Mouse (Mus musculus) layer of hippocampus, adult 2 months (tissue): ENCODE measurements around the gene Hoxd1. TPM values are rescaled to one million over a fixed set of nuclear protein-coding genes. Genes with fewer than 3 reads are reported as not detected.

Experiments used
- DNase-seq, 2 experiments: peaks; one replicate each; pipeline ENCODE4 v3.0.0; 2022; ENCODE audit warnings: low spot score in 2 of 2
- H3K27ac ChIP-seq: fragments of 200-600 bp; 2 replicates; pipeline ENCODE4 v1.8.1; 2022
- H3K4me3 ChIP-seq: fragments of 200-600 bp; 2 replicates; pipeline ENCODE4 v1.8.1; 2022; ENCODE audit warnings: mild to moderate bottlenecking
- CTCF ChIP-seq: fragments of 200-600 bp; conservative IDR thresholded peaks from 2 replicates; pipeline ENCODE4 v1.8.1; 2022; ENCODE audit warnings: antibody characterized with exemption, mild to moderate bottlenecking, moderate library complexity
- total RNA-seq, 2 experiments: library from RNA; stranded (reverse); gene quantifications; 2 replicates each; pipeline ENCODE4 v1.2.3; 2021

Gene Hoxd1
- total RNA-seq, 2 experiments from 2014 or later: 0.26 TPM; not detected in 1

DNA sequence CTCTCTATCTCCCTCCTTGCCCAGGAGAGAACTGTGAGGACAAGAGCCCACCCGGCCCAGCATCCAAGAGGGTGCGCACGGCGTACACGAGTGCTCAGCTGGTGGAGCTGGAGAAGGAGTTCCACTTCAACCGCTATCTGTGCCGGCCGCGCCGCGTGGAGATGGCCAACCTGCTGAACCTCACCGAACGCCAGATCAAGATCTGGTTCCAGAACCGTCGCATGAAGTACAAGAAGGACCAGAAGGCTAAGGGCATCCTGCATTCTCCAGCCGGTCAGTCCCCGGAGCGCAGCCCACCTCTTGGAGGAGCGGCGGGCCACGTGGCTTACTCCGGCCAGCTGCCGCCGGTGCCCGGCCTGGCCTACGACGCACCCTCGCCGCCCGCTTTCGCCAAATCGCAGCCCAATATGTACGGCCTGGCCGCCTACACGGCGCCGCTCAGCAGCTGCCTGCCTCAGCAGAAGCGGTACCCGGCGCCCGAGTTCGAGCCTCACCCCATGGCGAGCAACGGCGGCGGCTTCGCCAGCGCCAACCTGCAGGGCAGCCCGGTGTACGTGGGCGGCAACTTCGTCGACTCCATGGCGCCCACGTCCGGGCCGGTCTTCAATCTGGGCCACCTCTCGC, 16.4 kb upstream of the Hoxd1 start:
- TF ChIP-seq CTCF: no peak
- Histone ChIP-seq H3K4me3 (no peak overlapping the region), H3K27ac (no peak overlapping the region)
- DNase-seq: no peak

DNA sequence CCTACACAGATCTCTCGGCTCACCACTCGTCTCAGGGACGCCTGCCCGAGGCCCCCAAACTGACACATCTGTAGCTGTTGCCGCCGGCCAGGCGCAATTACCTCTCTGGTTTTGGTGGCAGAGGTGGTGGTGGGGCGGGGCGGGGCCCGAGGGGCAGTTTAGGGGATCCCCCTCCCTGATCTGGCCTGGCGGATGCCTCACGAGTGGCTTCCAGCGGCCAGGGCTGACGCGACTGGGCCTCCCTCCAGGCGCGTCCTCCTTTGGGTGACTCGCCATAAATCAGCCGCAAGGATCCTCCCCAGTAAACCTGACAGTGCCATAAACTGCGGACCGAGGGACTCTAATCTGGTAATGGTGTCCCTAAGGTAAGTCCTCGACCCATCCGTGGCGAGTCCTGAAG, 15.8 kb upstream of the Hoxd1 start:
- no peak overlapping the region for H3K4me3 ChIP-seq
- H3K27ac ChIP-seq: no peak overlapping the region
- TF ChIP-seq CTCF: no peak
- no peak for DNase-seq

DNA sequence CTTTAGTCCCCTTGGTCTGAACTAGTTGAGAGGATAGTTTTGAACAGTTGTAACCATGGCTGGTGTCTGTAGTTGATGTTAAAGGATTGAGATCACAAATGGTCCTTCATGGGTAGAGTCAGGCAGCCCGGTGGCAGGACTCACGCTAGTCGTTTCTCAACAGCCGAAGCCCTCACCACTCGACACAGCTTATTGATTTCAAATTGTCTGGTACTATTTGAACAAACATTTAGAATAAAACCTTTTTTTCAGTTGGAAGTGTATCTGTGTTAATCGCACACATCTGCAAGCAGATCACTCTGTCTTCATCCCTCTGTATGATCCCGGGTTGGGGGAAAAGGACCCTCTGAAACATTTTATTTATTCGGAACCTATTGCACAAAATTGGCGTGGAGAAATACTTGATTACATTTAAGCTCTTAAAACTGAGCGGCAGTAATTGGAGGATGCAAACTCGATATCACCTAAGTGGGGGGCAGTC, 15.1 kb upstream of the Hoxd1 start:
- Histone ChIP-seq H3K27ac (no peak overlapping the region), H3K4me3 (no peak overlapping the region)
- no peak for TF ChIP-seq CTCF
- no peak for DNase-seq

DNA sequence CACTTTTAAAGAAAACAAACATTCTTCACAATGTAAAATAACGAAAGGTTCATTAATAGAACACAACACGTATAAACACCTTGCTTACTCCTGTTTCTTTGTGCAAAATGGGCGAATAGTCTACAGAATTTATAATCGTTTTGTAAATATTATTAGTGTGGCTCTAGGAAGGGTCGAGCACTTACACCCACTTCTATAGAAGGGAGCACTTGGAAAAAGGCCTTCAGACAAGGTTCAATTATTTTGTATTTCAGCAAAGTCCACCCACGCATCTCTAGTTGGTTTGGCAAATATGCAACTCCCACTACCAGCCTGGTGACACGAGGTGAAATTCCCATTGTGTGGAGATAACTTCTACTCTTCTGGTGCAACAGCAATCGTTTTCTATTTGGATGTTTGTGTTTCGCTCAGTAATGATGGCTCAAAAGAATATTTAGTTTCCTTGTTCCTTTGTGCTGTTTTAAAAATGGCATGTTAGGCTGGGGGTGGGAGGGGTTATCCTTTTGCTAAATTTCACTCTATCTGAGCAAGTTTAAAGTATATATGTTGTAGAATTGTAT, 14.3 kb upstream of the Hoxd1 start:
- TF ChIP-seq CTCF: no peak
- H3K27ac ChIP-seq: no peak overlapping the region
- no peak overlapping the region for H3K4me3 ChIP-seq
- DNase-seq: no peak

DNA sequence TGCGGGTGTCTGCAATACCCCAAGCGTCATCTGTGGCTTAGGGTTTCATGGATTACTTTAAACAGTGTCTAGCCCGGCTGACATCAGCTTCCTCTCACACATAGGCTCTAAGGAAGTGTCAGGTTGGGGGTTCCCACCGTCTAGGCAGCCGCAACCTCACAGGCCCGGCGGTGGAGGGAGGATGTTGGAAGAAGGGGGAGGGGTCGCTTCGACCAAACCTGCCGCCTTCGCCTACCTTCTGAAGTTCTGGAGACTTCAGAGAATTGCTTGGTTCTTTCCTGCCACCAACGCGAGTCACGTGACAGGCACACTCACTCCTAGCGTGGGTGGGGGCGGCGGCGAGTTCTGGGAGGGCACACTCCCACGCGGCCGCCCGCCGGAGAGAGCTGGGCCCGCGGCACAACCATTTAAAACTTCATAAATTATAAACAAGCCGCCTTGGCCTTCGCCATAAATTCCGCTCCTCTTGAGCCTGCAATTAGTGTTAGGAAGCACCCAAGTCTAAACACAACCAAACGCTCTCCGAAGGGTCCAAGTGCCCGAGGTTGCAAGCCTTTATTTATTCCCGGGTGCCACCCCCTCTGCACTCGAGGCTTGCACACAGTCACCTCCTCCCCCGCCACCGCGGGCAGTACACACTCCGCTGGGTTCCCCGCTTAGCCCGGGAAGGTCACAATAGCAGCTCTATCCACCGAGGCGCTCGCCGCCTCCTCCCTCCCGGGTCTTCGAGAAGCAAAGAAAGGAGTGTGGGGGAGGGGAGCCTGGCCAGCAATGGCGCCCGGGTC, 13.3 kb upstream of the Hoxd1 start:
- no peak for TF ChIP-seq CTCF
- no peak for DNase-seq
- H3K4me3 ChIP-seq: no peak overlapping the region; the same call in 1 of the 2 replicates
- H3K27ac ChIP-seq: no peak overlapping the region

DNA sequence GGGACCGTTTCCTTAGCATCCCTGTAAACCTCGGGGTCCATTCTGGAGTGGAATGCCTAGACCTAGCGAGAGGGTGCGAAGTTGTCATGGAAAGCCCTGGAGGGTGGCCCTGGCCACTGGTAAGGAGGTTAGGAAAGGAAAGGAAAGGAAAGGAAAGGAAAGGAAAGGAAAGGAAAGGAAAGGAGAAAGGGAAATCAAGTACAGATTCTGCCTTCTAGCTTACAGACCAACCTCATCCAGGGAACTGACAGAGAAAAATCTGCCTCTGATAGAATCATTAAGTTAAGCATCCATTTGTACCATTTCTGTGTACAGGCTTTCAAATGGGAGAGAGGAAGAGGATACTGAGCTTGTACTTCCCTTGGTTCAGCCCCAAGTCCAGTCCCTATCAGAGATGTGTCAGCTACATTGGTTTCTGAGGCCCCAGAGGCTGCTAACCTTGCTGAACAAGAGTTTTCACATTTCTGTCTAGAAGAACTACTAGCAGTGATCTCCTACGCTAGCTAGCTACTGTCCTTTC, 12.0 kb upstream of the Hoxd1 start:
- Histone ChIP-seq H3K27ac (no peak overlapping the region), H3K4me3 (no peak overlapping the region)
- DNase-seq: no peak
- TF ChIP-seq CTCF: no peak

DNA sequence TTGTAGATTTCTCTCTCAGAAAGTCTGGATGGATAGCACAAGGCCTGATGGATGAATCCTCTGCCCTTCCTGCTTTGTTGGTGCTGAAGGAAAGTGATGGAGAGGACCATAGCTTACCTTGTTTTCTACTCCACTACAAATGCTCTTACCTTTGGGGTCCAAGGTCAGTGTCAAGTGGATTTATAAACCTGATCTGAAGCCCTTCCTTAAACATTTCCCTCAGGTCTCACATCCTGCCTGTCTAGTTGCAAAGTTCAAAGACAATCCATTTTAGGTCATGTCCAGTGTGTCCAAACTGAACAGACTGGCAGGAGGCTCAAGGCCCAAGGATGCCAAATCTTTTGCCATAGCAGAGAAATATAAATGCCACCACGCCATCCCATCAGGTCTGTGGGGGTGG, 10.9 kb upstream of the Hoxd1 start:
- Histone ChIP-seq H3K4me3 (no peak overlapping the region), H3K27ac (no peak overlapping the region)
- no peak for DNase-seq
- TF ChIP-seq CTCF: no peak

DNA sequence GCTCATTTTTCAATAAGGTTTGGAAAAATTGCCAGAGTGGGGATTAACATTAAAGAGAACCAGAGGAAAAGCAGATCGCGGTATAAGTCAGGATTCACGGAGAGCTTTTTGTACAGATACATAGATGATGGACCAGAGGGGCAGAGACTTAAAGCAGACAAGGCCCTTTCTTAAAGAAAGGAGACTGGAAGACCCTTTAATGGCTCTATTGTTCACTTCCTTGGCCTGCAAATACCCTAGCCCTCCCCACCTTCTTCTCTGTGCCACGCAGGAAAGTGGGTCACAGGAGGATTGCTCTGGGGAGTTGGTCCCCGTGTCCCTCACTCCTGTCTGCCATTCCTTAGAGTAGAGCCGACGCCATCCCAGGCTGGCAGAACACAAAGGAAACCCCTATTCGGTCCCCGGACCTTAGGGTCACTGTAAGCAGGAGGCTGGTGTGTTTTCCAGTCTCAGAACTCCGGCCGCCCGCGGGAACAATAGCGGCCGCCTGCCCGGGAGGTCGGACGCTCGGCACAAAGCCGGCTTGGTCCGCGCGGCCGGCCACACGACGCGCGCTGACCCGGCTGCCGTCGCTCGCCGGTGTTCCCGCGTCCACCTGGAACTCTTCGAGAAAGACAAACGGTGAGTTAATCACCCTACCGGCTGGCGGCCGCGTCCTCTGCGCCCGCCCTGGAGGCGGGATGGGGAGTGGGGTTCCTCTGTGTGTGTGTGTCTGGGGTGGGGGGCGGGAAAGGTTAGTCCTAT, 10.2 kb upstream of the Hoxd1 start:
- Histone ChIP-seq H3K27ac (no peak overlapping the region), H3K4me3 (no peak overlapping the region)
- TF ChIP-seq CTCF: no peak
- DNase-seq: no peak

DNA sequence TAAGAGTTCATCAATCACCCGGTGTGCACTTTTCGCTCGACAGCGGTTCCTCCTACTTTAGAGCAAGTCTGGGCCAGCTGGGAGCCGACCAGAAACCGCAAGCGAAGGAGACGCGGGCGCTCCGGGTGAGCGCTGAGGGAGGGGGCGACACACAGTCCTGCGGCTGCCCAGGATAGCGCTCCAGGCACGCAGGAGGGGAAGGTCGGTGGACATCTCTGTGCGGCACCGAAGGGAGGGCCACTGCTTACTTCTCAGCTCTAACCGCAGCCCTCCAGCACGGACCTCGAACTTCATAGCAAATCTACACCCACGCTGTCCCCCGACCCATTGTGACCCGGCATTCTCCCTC, 9.6 kb upstream of the Hoxd1 start:
- DNase-seq: no peak
- no peak overlapping the region for H3K4me3 ChIP-seq
- no peak for TF ChIP-seq CTCF
- H3K27ac ChIP-seq: no peak overlapping the region

DNA sequence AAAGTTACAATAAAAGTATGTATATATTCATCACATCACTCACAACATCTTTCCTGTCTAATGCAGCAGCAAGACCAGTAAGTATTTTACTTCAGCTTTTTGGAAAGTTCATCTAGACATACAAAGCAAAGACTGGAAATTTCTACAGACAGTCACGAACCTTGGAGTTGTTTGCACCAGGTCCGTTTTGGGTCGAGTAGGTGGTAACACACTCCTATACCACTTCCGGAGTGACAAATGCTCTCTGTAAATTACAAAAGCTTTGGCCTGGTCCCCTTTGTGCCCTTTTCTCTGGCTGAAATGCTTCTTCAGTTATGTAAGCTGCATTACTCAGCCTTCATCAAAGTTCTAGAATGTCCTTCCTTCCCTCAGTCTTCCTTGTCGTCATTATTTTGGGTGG, 9.1 kb upstream of the Hoxd1 start:
- Histone ChIP-seq H3K4me3 (no peak overlapping the region), H3K27ac (no peak overlapping the region)
- DNase-seq: no peak
- no peak for TF ChIP-seq CTCF

DNA sequence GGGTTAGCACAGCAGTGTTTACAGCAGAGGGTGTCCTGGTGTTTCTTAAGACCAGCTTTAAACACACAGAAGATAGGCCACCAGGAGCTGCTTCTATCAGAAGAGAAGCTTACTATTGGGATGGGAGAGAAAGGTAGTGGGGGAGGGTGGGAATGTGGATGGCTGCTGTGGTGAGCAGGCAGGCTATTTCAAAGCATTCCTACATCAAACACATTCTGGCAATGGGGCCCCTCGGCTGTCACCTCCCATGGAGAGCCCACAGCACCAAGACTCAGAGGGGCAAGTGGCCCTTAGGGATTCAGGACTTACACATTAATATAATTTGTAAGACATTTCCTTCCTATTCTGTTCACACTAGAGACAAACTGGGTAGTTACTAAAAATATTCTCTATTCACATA, 2.6 kb upstream of the Hoxd1 start:
- DNase-seq: no peak
- Histone ChIP-seq H3K27ac (no peak overlapping the region), H3K4me3 (no peak overlapping the region)
- TF ChIP-seq CTCF: no peak

DNA sequence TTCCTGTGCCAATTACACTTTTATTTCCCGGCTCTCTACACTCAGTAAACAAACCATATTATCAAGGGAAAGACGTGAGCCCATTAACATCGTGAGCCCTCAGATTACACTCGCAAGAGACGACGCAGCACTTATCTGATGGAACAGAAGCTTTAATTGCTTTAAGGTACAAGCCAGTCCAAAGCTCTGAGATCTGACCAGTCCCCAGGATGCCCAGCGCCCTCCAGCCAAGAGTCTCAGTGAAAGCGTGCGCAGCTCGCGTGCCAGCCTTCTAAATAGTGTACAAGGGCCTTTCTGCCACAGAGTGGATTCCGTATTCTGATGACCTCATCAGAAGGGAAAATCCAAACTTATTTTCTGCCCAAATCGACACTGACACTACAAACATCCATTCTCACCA, 839 bp upstream of the Hoxd1 start:
- H3K4me3 ChIP-seq: no peak overlapping the region
- H3K27ac ChIP-seq: no peak overlapping the region
- no peak for DNase-seq
- TF ChIP-seq CTCF: no peak

DNA sequence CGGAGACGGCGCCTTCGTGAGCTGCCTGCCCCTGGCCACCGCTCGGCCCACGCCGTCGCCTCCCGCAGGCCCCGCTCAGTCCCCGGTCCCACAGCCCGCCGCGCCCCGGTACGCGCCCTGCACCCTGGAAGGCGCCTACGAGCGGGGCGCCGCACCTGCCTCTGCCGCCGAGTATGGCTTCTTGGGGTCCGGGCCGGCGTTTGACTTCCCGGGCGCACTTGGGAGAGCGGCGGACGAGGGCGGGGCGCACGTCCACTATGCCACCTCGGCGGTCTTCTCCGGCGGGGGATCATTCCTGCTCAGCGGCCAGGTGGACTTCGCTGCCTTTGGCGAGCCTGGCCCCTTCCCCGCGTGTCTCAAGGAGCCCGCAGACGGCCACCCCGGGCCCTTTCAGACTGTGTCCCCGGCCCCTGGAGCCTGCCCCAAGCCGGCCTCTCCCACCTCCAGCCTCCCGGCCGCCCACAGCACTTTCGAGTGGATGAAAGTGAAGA, 510 bp downstream of the Hoxd1 start:
- DNase-seq: no peak
- Histone ChIP-seq H3K4me3 (peak overlapping the region; percentile 56), H3K27ac (no peak overlapping the region)
- no peak for TF ChIP-seq CTCF
